Mouse (Mus musculus) left cerebral cortex, postnatal 10 days (tissue): ENCODE data around the gene Myo1d. TPM values are rescaled to one million over a fixed set of nuclear protein-coding genes. Genes with fewer than 3 reads are reported as not detected.

Experiments used
- DNase-seq, 2 experiments: peaks; one replicate each; pipeline ENCODE4 v3.0.0; 2021 to 2022; ENCODE audit warnings: low spot score in 2 of 2, mixed read lengths in 1 of 2; ENCODE audit errors: extremely low spot score in 1 of 2
- intact Hi-C: fragments of 180-260 bp; cut with DNase I; formaldehyde crosslinking; loops from one replicate; pipeline ENCODE4 v1.15.1; 2025
- total RNA-seq, 2 experiments: library from RNA; stranded (reverse); gene quantifications; 2 replicates each; pipeline ENCODE4 v1.2.3; 2021

The Myo1d gene
- total RNA-seq, 2 experiments from 2014 or later: 3.1 TPM

DNA sequence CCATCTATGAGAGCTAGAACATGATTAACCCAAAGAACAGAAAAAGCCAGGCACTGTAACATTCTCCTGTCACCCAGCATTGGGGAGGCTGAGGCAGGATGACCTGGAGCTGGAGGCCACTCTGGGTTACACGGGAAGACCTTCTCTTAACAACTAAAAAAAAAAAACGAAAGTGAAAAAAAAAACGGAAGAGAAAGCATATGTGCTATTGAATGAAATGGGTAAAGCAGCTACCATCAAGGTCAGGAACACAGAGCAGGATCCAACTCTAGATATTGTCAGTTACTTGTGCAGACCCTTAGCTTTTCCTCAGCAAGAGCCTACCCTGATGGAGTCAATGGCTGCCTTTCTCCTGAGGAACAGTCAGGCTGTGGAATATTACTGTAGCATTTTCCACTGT is 199.3 kb downstream of the Myo1d start:
- DNase-seq: no peak
- intact Hi-C loops: no loop called here

- peak; percentile 90 to 93 for DNase-seq
- intact Hi-C loops: no loop called here
Observed at GRCm38 (mm10) chr11:80577747-80578640, 201.8 kb downstream of the Myo1d start.

- DNase-seq: no peak
- intact Hi-C loops: no loop called here
Observed at GRCm38 (mm10) chr11:80575794-80576193, 204.0 kb downstream of the Myo1d start.

DNA sequence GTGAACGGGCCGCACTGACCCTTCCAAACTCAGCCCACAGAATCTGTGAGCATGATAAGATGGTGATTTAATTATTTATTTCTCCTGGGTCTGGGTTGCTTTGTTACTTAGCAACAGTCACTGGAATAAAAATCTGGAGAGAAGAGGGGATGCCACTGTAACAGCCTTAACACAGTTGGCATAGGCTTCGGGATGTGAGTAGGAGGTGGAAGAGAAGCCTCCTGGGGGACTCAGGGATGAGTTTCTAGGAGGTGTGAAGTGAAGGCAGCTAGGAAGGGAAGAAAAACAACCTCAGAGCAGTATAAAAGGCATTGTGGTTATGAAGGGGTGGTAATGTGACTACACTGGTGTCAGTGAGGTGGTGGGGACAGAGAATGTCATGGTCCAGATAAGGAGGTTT is 213.5 kb downstream of the Myo1d start:
- peak; percentile 20 to 45 for DNase-seq
- intact Hi-C loops: loop anchor here (5.0 kb wide), 1 partner anchor 36 kb away; no protein-coding TSS in a partner anchor

- DNase-seq: peak; percentile 29 to 39
- intact Hi-C loops: loop anchor here (5.0 kb wide), 2 partner anchors 37 to 88 kb away; partner anchors contain the start of gene Cdk5r1
Observed at GRCm38 (mm10) chr11:80564975-80565965, 214.6 kb downstream of the Myo1d start.

GRCm38 (mm10) chr11:80562479-80562878 is 217.3 kb downstream of the Myo1d start:
- DNase-seq: peak in 1 of 2 experiments; percentile 59
- intact Hi-C loops: loop anchor here (5.0 kb wide), 1 partner anchor 85 kb away; the partner anchor contains the start of gene Cdk5r1

GRCm38 (mm10) chr11:80560770-80561169 is 219.1 kb downstream of the Myo1d start:
- intact Hi-C loops: loop anchor here (5.0 kb wide), 1 partner anchor 83 kb away; the partner anchor contains the start of gene Cdk5r1

GRCm38 (mm10) chr11:80555416-80555815 is 224.4 kb downstream of the Myo1d start:
- intact Hi-C loops: loop anchor here (5.0 kb wide), 1 partner anchor 33 kb away; no protein-coding TSS in a partner anchor

More at GRCm38 (mm10) chr11:80560770-80561169, 219.1 kb downstream of the Myo1d start:
- no peak for DNase-seq

DNA sequence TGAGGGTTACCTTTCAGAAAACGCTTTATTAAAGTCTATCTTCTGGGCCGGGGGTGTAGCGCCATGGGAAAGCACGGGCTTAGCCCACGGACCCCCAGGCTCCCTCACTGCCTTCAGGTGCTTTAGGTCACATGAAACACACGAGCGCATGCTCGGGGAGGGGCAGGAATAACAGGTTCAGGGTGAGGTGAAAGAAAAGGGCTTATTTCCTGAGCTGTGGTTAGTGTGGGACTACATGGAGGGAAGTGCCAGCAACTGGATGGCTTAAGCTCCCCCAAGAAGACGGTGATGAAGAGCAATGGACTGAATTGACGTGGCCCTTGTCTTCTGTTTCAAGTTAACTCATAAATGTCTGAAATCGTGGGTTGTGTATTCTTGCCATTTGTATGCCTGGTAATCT is 226.8 kb downstream of the Myo1d start:
- DNase-seq: no peak
- intact Hi-C loops: loop anchor here (5.0 kb wide), 1 partner anchor 71 kb away; no protein-coding TSS in a partner anchor

More at GRCm38 (mm10) chr11:80555416-80555815, 224.4 kb downstream of the Myo1d start:
- DNase-seq: peak in 1 of 2 experiments; percentile 21

DNA sequence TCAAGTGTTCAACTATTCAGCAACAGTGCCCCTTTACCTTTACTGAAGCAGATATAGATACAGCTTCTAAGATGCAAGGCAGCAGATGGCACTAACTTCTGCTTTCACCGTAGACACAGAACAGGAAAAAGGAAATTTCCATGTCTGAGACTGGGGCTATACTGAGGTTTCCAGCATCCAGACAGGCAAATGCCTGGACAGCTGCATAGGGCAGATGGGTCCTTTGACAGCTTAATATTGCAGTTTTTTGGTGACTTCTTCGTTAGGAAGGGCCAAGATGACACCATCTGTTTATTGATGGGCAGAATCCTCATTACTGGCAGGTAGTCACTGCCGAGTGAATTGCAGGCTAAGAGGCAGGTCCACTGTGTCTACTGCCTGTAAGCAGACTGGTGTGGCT is 228.2 kb downstream of the Myo1d start:
- intact Hi-C loops: loop anchor here (5.0 kb wide), 1 partner anchor 69 kb away; no protein-coding TSS in a partner anchor
- DNase-seq: peak in 1 of 2 experiments; percentile 38

GRCm38 (mm10) chr11:80550264-80550663 is 229.6 kb downstream of the Myo1d start:
- intact Hi-C loops: loop anchor here (5.0 kb wide), 1 partner anchor 68 kb away; no protein-coding TSS in a partner anchor
- peak in 1 of 2 experiments; percentile 33 for DNase-seq

DNA sequence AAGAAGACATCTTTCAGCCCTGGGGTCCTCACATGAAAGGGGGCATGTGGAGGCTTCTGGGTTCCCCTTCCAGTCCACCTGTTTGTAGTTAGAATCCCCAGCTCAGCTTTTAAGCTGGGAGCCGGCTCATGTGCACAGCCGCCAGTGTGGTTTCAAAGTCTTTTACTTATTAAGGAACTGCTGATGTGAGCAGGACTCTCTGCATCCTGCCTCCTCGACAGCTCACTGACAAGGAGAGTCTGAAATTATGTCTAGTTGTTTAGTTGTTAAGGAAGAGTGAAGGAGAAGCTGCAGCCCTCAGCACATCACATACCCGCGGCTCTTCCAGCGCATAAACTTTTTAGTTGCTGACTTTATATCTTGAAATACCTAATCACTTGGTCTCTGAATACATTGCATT is 230.0 kb downstream of the Myo1d start:
- DNase-seq: no peak
- intact Hi-C loops: loop anchor here (5.0 kb wide), 1 partner anchor 68 kb away; no protein-coding TSS in a partner anchor

GRCm38 (mm10) chr11:80546233-80546632 is 233.6 kb downstream of the Myo1d start:
- no peak for DNase-seq
- intact Hi-C loops: no loop called here

DNA sequence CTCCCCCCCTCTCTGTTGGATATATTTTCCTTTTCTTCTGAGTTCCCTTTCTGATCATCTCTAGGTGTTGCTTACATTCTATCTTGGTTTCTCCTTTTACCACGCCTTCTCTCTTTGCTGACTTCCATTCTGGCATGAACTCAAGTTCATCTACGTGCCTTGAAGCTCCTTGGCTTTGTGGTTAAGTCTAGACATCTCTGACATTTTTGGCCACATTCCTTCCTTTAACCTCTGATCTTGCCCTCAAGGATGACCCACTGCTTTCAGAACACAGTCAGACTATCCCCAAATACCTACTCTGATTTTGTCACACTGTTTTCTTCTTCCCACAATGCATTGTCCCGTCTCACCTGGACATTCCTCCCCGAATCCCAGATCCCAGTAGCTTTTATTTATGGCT is 240.8 kb downstream of the Myo1d start:
- no peak for DNase-seq
- intact Hi-C loops: no loop called here

GRCm38 (mm10) chr11:80532966-80533365 is 246.9 kb downstream of the Myo1d start:
- intact Hi-C loops: no loop called here
- no peak for DNase-seq

DNA sequence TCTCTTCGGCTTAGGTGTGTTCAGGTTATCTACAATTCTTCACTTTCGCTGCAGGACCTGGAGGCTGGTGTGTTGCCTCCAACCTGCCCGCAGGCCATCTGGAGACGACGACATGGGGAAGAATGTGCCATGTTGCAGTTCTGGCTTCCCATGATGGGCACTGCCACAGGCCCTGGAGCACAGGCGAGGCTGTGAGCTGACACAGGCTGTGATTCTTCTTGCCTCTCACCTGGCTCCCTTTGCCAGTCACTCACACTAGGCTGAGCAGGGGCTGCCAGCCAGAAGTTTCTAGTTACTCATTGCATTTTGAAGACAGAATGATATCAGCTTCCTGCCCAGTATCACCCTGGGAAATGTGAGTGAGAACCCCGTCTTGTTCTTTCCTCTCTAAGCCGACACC is 250.7 kb downstream of the Myo1d start:
- intact Hi-C loops: no loop called here
- DNase-seq: no peak

DNA sequence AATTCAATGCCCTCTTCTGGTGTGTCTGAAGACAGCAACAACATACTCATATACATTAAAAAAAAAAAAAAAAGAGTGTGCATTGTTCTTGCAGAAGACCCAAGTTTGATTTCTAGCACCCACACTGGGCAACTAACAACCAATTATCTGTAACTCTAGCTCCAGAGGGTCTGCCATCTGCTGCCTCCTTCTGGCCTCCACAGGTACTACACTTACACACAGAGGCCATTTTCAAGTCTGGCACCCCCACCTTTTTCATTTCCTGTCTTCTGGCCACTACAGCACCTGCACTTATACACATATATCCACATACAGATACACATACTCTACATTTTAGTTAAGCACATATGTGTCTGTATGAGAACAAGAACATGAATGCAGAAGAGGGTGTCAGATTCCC is 252.1 kb downstream of the Myo1d start:
- intact Hi-C loops: no loop called here
- DNase-seq: no peak

- DNase-seq: no peak
- intact Hi-C loops: loop anchor here (5.0 kb wide), 1 partner anchor 33 kb away; no protein-coding TSS in a partner anchor
Observed at GRCm38 (mm10) chr11:80524213-80524612, 255.6 kb downstream of the Myo1d start.
